Mouse (Mus musculus): ENCODE results near the gene Kif28. TPM values are rescaled to one million over a fixed set of nuclear protein-coding genes. Genes with fewer than 3 reads are reported as not detected.
"Not testable (repeated sequence)": the region's sequence is repeated elsewhere in the genome, so short reads cannot be mapped to it uniquely, and the experiment has no call there.

The Kif28 gene
- 0.15 TPM in 1 of 2 replicates, not detected in the other for total RNA-seq (2021)
- long read RNA-seq, experiment 1, partial matches to known transcripts: 1 of 1 reads
- long read RNA-seq, experiment 1, other reads (novel, unspliced or antisense): 0 of 1 reads
- long read RNA-seq, experiment 2: 0 reads

DNA sequence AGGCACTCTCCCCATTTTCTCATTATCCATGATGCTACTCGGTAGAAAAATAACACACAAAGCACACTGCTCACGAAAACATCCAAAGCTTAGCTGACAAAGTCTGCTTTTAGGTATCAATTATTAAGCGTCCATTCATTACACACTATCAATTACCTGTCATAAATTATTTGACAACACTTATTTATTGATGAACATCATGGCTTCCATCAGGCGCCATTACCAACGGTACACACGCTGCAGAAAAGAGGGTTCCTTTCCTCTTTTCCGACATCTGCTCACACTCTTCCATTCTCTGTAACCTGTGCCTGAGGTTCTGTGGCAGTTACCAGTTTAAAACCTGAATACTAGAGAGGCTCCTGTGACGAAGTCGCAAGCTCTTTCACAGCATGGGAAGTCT is at the start of gene Kif28:
Gene Kif28, minus strand, starts transcription at position 101 of the 400 bp plus-strand sequence.
- no peak for DNase-seq

DNA sequence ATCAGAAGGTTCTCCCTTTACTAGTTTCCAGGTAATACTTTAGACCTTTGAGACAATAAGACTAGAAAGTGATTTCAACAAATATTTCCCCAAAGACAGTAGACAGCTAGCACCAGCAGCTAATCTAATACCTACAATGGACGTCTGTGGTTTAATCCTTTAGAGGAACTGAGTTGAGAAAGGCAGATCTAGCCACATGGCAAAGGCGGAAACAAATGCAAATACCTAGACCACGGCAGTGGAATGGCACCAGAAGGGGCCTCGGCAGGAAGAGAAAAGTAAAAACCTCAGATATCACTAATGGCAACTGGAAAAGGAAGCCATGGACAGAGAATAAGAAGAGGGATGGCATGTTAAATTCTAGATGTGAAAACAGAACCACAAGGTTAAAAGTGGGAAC is 42.2 kb upstream of the Kif28 start:
- DNase-seq: no peak

DNA sequence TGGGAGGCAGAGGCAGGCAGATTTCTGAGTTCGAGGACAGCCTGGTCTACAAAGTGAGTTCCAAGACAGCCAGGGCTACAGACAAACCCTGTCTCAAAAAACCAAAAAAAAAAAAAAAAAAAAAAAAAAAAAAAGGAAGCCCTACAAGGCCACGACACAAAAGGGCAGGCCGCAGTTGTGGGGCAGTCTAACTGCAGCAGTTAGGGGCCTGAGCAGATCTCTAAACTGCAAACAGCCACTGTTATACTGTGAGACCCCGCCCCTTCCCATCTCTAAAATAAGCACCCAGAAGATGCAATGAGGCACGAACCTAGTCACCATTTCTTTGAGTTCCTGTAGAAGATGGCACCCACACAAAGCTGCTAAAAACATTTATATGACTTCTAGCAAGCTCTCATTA is 40.4 kb upstream of the Kif28 start:
- DNase-seq: no peak

DNA sequence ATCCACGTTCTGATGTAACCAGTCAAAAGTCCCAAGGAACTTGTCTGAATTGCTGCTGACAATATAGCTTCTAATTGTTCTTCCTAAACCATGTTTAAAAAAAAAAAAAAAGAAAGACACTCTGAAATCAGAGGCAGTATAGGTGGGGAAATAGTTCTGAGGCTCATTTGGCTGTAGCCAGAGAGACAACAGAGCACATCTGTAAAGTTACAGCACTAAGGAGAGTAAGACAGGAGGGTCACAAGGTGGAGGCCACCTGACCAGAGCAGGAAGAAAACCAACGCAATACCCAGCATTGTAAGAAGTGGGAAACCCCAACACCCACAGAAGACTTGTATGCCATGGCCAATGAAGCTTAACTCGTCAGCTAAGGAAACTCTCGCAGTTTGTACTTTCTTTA is 39.0 kb upstream of the Kif28 start:
- no peak for DNase-seq

DNA sequence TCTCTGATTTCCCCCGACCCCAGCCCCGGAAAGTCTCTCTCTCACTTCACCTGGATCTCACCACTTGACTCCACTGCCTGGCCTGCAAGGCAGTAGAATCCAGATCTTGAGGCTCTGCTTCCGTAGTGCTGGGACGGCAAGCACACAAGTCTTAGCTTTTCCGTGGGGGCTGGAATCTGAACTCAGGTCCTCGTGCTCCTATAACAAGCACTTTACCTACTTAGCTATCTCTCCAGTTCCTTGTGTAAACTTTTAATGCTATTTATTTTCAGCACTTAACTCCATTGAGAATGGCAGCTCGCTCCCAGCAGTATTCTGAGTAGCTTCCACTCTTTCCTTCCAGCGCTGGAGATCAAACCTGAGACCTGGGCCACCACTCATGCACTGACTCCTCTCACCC is 31.8 kb upstream of the Kif28 start:
- DNase-seq: no peak

DNA sequence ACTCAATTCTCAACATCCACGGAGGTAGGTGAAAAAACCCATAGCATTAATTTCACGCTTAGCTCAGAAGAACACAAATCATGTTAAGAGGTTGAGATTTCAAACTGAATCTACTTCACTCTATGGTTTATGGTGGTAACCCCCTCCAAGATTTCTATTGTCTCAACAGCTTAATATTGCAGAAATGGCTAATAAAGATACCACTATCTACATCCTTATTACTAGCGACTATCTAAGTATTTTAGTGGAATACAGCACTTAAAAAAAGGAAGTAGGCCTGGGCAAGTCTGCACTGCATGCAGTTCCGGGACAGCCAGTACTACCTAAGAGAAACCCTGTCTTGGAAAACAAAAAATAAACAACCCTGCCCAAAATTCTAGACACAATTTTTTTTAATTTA is 15.5 kb upstream of the Kif28 start:
- DNase-seq: no peak

DNA sequence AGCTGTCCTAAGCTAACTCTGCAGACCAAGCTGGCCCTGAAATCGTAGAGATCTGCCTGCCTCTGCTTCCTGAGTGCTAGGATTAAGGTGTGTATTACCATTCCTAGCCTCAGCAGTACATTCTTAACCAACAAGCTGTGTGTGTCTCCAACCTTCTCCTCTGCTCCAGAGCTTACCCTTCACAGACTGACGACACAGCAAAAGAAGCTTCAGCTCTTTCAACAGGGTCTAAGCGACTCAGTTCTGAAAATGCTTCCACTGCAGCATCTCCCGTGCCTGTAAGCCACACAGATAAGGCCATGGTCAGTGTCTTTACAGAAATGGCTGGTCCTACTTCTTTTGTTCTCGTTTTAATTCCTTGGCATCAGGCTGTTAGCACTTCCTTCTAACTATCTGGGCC is 15.0 kb upstream of the Kif28 start:
- no peak for DNase-seq

DNA sequence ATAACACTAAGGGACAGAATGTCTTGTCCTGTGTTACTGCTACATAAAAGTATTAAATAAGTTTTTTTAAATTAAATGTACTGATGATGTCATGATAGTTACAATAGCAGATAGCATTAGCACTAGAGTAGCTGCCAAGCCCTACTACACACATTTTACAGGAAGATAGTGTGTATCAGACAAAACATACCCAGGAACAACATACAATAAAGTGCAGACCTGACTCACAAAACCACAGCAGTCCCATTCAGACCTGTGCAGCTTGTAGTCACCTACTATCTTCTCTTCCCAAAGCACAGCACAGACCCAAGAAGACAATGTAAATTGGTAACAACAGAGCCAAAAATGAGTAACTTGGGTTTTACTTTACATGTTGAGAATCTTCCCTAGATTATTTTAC is 11.4 kb upstream of the Kif28 start:
- no peak for DNase-seq

DNA sequence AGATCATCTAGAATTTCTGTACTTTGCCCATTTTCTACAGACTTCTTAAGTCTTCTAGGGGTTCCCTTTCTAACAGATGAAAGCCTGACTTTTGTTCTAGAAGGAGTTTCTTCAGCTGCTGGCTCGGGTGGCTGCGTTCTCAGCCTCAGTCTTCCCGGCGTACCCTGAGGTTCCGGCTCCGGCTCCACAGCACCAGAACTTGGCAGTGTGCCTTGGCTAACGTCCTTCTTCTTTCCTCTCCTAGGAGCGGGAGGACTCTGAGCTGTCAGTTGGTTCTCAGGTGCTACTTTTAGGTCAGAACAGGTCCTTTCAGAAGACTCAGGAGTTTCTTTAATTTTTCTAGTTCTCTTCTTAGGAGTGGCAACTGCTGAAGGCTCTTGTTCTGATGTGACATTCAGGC is 7.9 kb upstream of the Kif28 start:
- no peak for DNase-seq

DNA sequence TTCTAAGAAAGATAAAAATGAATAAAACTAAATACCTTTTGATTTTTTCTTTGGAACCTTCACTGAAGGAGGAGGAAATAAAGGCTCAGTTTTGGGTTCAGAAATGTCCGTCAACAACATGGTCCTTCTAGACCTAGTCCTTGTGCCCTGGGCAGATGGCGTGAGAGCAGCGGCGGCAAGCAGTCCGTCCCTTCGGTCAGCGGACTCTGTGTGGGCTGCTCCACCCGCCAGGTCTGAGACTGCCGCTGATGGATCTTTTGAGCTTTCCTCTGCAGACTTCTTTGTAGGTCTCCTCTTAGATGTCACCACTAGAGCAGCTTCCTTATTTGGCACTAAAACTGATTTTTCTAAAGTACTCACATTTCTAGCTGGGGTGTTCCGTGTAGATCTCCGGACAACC is 7.2 kb upstream of the Kif28 start:
- no peak for DNase-seq

DNA sequence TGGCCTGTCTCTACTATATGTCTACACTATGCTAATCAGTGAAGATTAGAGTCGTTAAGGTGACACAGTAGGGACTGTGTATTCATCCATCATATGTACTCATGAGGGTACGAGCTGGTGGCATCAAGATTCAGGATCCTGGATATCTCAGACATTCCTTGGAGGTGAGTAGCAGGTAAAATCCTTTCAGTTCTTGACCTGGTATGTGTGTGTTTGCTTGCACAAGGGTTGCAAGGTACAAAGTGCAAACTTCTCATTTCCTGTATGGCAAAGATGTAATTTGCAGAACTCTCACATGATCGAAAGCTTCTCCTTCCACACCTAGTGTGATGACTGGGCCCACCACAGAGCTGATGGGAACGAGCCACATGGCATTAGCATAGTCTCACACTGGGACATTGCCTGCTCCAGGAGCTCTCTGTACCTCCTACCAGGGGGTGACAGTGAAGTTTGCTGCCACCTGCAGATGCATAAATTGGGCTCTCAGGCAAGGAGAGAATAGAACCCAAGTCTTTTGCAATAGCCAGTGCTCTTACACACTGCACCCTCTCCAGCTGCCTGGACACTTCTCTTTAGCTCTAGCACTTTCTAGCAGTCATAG is 1.4 kb downstream of the Kif28 start:
- no peak for DNase-seq

DNA sequence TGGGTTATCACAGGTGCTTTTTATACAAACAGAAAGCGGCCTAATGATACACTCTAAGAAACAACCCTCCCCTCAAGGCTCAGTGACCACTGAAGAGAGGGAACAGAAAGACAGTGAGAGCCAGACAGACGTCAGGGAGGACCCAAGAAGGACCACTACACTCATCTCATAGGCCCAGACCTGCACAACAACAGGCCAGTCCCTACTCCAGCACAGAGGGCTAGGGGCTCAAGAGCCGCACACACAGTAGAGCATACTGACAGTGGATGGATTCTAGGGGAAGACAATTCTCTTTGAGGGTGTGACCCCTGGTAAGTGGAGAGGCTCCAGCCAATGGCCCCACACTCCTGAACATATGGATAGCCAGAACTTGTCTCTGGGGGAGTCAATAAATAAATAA is 8.6 kb downstream of the Kif28 start:
- no peak for DNase-seq

DNA sequence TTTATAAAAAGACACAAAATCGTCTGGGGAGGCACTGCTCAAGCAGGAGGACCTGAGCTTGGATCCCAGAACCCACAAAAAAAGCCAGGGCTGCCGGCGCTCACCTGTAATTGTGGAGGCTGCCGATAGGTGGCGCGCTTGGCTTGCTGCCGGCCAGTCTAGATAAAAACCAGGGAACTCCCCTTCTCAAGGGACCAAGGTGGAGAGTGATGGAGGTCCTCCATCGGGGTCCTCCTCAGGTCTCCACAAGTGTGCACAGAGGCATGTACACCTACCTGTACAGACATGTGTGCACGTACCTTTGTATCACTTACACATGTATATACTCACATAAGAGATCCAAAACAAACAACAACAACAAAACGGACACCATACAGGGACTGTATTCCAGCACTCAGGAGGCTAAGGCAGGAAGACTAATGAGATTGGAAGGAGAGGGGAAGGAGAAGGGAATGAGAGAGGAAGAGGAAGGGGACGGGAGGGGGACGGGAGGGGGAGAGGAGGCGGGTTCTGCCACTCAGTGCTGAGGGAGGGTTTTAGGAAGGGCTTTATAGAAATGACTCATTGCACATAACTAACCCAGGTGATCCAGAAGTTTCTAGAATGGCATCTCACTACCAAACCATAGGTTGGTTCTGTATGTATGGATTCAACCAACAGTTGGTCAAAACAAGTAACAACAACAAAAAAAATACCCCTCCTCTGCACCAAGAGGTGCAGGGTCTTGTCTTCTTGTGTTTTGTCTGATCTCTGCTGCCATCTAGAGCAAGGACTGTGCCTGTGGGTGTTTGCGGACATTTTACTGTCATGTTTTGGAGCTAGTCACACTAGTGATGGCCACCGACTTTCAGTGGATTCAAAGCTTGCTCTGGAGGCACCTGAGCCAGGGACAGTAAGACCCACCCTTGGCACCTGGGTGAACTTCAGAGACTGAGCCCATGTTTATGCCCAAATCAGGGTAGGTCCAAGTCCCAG is 10.3 kb downstream of the Kif28 start:
- peak; percentile 82 for DNase-seq

DNA sequence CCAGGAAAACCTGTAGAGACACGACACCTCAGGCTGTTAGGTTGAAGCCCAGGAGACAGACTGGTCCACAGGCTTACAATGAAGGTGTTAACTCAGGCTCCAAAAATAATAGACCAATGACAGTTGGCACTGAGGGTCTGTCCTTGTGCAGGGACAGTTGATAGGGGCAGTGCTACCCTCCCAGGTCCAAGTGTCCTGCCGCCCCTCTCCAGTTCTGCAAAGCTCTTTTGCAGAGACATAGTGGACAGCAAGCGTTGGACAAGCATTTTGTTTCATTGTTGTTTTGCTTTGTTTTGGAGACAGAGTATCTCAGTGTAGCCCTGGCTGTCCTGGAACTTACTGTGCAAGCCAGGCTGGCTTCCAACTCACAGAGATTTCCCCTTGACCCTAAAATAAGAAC is 13.7 kb downstream of the Kif28 start:
- no peak for DNase-seq

DNA sequence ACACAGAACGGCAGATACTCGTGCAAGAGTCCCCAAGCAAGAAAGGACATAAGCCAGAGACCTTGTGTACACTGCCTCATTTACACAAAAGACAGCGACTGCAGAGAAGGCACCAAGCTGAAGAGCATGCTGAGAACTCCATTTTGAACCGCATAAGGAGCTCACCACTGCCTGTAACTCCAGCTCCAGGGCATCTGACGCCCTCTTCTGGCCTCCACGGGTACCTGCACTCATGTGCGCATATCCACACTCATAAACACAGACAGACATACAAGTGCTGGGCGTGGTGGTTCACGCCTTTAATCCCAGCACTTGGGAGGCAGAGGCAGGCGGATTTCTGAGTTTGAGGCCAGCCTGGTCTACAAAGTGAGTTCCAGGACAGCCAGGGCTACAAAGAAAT is 16.4 kb downstream of the Kif28 start:
- no peak for DNase-seq

DNA sequence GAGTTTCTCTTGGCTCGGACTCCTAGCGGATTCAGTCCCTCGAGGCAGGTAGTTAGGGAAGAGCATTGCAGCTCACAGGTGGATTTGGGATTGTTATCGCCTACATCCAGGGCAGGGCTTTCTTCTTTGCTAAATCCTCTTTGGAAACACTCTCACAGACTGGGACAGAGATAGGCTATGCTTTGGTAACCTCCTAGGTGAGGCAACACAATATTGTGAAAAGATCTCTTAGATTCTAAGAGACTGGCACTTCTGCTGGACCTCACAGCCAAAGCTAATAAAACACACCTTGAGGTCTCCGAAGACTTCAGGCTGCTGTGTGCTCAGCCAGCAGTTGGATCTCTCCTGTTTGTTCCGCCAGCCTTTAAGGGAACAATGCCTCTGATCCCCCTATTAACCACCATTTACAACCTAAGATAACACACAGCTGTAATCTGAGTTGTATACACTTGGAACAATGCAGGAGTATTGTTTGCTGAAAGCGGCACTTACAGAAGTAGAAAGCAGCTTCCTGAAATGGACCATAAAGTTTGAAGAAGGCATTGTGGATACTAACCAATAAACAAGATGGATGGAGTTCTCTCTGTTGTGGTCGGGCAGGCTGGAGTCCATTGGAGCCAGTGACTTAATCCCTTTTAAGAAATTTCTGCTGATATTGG is 22.1 kb downstream of the Kif28 start:
- DNase-seq: no peak

DNA sequence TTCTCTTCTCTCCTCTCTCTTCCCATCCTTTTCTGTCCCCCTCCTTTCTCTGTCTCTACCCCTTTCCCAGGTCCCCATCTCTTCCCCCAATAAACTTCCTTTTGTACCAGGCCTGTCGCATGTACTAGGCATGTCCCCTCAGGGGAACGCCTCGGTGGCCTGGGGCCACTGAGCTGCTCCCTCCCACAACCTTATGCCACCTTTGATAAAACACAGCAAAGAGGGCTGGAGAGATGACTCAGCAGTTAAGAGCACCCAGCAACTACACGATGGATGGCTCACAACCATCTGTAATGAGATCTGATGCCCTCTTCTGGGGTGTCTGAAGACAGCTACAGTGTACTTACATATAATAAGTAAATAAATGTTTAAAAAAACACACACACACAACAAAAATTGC is 29.3 kb downstream of the Kif28 start:
- DNase-seq: no peak

DNA sequence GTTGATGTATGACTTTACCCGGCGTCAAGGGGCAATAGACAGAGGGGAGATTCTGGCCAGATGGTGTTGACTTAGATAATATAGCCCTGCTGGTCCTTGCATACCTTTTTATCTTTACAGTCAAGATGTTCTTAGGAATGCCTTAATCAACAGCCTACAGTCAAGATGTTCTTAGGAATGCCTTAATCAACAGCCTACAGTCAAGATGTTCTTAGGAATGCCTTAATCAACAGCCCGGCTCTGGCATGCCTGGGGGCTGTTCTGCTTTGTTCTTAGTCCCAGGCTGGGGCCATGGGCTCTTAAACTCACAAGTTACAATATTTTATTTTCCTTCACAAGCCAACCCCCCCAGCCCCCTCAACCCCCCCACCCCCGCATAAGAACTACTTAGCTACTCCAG is 29.8 kb downstream of the Kif28 start:
- not testable (repeated sequence) for DNase-seq

DNA sequence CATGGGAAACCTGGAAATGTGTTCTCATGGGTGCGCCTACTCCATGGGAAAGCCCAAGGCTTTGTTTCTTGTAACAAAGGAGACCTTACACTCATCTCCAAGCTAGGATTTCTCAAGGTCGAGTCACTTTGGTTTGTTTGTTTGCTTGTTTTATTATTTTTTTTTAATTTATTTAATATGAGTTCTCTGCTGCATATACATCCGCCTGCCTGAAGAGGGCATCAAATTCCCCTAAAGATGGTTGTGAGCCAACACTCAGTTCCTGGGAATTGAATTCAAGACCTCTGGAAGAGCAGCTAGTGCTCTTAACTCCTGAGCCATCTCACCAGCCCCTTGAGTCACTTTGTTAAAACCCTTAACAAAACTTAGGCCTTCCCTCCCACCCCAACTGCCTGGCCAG is 31.7 kb downstream of the Kif28 start:
- DNase-seq: no peak

DNA sequence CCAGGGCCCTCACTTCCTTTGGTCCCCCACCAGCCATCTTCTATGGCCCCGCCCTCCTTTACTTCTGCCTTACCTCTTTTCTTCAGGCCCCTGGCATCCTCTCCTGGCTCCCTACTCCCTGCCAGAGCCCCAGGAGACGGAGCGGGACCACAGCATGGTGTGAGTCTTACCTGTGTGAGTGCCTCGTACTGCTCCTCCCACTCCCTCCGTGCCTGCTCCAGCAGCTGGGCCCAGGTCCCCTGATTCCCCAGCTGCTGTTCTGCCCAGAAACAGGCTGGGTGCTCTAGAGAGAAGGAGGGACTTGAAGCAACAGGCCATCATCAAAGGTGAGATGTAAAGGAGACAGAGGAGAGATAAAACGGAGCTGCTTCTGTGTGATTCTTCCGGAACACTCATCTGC is 32.4 kb downstream of the Kif28 start:
- DNase-seq: no peak

DNA sequence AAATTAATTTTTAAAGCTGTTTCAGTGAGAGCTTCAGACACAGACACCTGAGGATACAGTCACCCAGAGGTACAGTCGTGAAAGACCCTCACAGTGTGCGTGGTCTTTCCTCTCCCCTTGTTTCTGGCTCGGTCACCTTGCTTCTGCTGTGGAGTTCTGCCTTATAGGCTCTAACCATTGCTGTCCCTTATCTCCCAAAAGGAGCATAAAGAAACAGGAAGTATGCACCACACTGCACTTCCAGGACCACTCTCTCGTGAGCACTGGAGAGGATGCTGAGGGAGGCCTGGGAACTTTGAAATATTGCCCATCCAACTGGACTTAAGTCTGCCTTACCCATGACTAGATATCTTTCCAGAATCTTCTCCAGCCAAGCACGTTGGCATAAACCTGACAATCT is 34.3 kb downstream of the Kif28 start:
- no peak for DNase-seq

DNA sequence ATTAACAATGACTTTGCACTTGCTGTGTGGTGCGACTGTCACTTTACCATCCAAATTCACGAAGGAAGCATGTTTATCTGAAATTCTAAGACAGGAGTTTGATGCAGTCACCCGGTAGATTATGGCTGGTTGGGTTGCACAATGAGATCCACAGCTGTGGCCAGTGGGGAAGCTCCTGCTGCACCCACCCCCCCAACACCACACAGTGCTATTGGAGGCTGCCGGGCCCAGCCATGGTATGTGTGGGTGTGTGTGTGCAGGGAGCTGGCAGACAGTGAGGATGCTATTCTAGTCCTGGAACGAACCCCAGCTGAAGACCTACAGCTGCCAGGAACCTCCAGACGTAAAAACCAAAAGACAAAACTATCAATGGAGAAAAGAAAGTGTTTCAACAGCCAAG is 35.7 kb downstream of the Kif28 start:
- DNase-seq: no peak

DNA sequence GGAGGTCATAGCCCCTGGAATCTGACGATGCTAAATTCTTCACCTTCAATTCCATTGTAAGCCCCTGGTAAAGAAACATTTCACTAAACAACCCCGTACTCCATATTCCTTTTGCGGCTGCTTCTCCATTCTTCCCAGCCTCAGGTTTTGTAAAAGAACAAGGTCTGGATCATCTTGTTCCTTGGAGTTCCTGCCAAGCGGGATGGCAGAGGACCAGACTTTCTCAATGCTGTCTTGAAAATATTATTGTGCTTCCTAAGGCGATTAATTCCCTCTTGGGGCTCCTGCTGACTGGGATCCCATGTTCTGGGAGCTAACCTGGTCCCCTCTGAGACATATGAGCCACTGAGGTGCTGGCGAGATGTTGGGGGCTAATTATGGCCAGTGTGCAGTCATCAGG is 39.9 kb downstream of the Kif28 start:
- peak; percentile 69 for DNase-seq
